Mouse (Mus musculus): ENCODE data around the gene Mapk8. TPM values are rescaled to one million over a fixed set of nuclear protein-coding genes. Genes with fewer than 3 reads are reported as not detected.

The Mapk8 gene
- polyA plus RNA-seq, 1 experiment from 2014 or later = 24.5 TPM

GRCm38 (mm10) chr14:33373271-33373670 is 73.7 kb downstream of the Mapk8 start:
- Histone ChIP-seq H3K27ac (ENCODE audit: low read depth, low read length) (no peak overlapping the region), H3K27me3 (ENCODE audit: control insufficient read depth, insufficient read depth, low read length) (no peaks in the 10 kb centered on the region), H3K9me3 (ENCODE audit: control insufficient read depth, low read length) (no peaks in the 10 kb centered on the region), H3K36me3 (ENCODE audit: control insufficient read depth, insufficient read depth, low read length) (peaks cover 3% of the 10 kb centered on the region; the same call in 1 of the 2 replicates), H3K4me1 (ENCODE audit: control insufficient read depth, insufficient read depth, low read length) (peaks cover 12% of the 10 kb centered on the region; the same call in 1 of the 2 replicates), H3K4me2 (replicated peaks; ENCODE audit: low read depth, low read length) (no peak overlapping the region), H3K4me3 (ENCODE audit: low read length) (no peak overlapping the region), H3K9ac (ENCODE audit: low read depth, low read length) (no peak overlapping the region)
- 52% methylated on average over 1 of the region's 1 CpGs for whole genome bisulfite sequencing
- no peak for ATAC-seq (ENCODE audit: low FRiP score, low TSS enrichment)

- ATAC-seq (ENCODE audit: low FRiP score, low TSS enrichment) = peak; percentile 44; the same call in 1 of the 2 replicates
- WGBS = 12% methylated on average over 3 of the region's 3 CpGs
Observed at GRCm38 (mm10) chr14:33371248-33371647, 75.7 kb downstream of the Mapk8 start.

GRCm38 (mm10) chr14:33370056-33370455 is 76.9 kb downstream of the Mapk8 start:
- no peak overlapping the region; the same call in 1 of the 2 replicates for H3K4me3 ChIP-seq (ENCODE audit: low read length)
- H3K27ac ChIP-seq (ENCODE audit: low read depth, low read length) = no peak overlapping the region
- no peaks in the 10 kb centered on the region for H3K36me3 ChIP-seq (ENCODE audit: control insufficient read depth, insufficient read depth, low read length)
- H3K9me3 ChIP-seq (ENCODE audit: control insufficient read depth, low read length) = no peaks in the 10 kb centered on the region
- ATAC-seq (ENCODE audit: low FRiP score, low TSS enrichment) = peak; percentile 74
- H3K4me2 ChIP-seq (replicated peaks; ENCODE audit: low read depth, low read length) = peak overlapping the region; percentile 29
- WGBS = 7% methylated on average over 7 of the region's 7 CpGs
- no peaks in the 10 kb centered on the region for H3K27me3 ChIP-seq (ENCODE audit: control insufficient read depth, insufficient read depth, low read length)
- peaks cover 12% of the 10 kb centered on the region; the same call in 1 of the 2 replicates for H3K4me1 ChIP-seq (ENCODE audit: control insufficient read depth, insufficient read depth, low read length)
- no peak overlapping the region for H3K9ac ChIP-seq (ENCODE audit: low read depth, low read length)

More at GRCm38 (mm10) chr14:33371248-33371647, 75.7 kb downstream of the Mapk8 start:
- Histone ChIP-seq H3K9ac (ENCODE audit: low read depth, low read length) (no peak overlapping the region), H3K4me1 (ENCODE audit: control insufficient read depth, insufficient read depth, low read length) (peaks cover 12% of the 10 kb centered on the region; the same call in 1 of the 2 replicates), H3K27me3 (ENCODE audit: control insufficient read depth, insufficient read depth, low read length) (no peaks in the 10 kb centered on the region), H3K4me2 (replicated peaks; ENCODE audit: low read depth, low read length) (no peak overlapping the region), H3K36me3 (ENCODE audit: control insufficient read depth, insufficient read depth, low read length) (no peaks in the 10 kb centered on the region), H3K27ac (ENCODE audit: low read depth, low read length) (no peak overlapping the region), H3K4me3 (ENCODE audit: low read length) (no peak overlapping the region), H3K9me3 (ENCODE audit: control insufficient read depth, low read length) (no peaks in the 10 kb centered on the region)

GRCm38 (mm10) chr14:33369375-33369774 is 77.6 kb downstream of the Mapk8 start:
- Histone ChIP-seq H3K36me3 (ENCODE audit: control insufficient read depth, insufficient read depth, low read length) (no peaks in the 10 kb centered on the region), H3K4me2 (replicated peaks; ENCODE audit: low read depth, low read length) (no peak overlapping the region), H3K4me1 (ENCODE audit: control insufficient read depth, insufficient read depth, low read length) (peaks cover 12% of the 10 kb centered on the region; the same call in 1 of the 2 replicates), H3K4me3 (ENCODE audit: low read length) (no peak overlapping the region), H3K27me3 (ENCODE audit: control insufficient read depth, insufficient read depth, low read length) (no peaks in the 10 kb centered on the region), H3K27ac (ENCODE audit: low read depth, low read length) (no peak overlapping the region), H3K9me3 (ENCODE audit: control insufficient read depth, low read length) (no peaks in the 10 kb centered on the region), H3K9ac (ENCODE audit: low read depth, low read length) (no peak overlapping the region)
- ATAC-seq (ENCODE audit: low FRiP score, low TSS enrichment) = no peak
- 77% methylated on average over 12 of the region's 12 CpGs for WGBS

GRCm38 (mm10) chr14:33366891-33367777 is 79.8 kb downstream of the Mapk8 start:
- Histone ChIP-seq H3K27me3 (ENCODE audit: control insufficient read depth, insufficient read depth, low read length) (no peaks in the 10 kb centered on the region), H3K9me3 (ENCODE audit: control insufficient read depth, low read length) (no peaks in the 10 kb centered on the region), H3K9ac (ENCODE audit: low read depth, low read length) (no peak overlapping the region), H3K4me2 (replicated peaks; ENCODE audit: low read depth, low read length) (no peak overlapping the region; the same call in 1 of the 2 replicates), H3K27ac (ENCODE audit: low read depth, low read length) (no peak overlapping the region), H3K4me1 (ENCODE audit: control insufficient read depth, insufficient read depth, low read length) (peaks cover 22% of the 10 kb centered on the region; the same call in 1 of the 2 replicates), H3K36me3 (ENCODE audit: control insufficient read depth, insufficient read depth, low read length) (no peaks in the 10 kb centered on the region), H3K4me3 (ENCODE audit: low read length) (no peak overlapping the region)
- WGBS = 59% methylated on average over 30 of the region's 30 CpGs
- no peak for ATAC-seq (ENCODE audit: low FRiP score, low TSS enrichment)

GRCm38 (mm10) chr14:33364061-33364460 is 82.9 kb downstream of the Mapk8 start:
- Histone ChIP-seq H3K27me3 (ENCODE audit: control insufficient read depth, insufficient read depth, low read length) (no peaks in the 10 kb centered on the region), H3K4me2 (replicated peaks; ENCODE audit: low read depth, low read length) (no peak overlapping the region), H3K9ac (ENCODE audit: low read depth, low read length) (no peak overlapping the region), H3K4me1 (ENCODE audit: control insufficient read depth, insufficient read depth, low read length) (peaks cover 10% of the 10 kb centered on the region; the same call in 1 of the 2 replicates), H3K27ac (ENCODE audit: low read depth, low read length) (no peak overlapping the region), H3K4me3 (ENCODE audit: low read length) (no peak overlapping the region), H3K9me3 (ENCODE audit: control insufficient read depth, low read length) (no peaks in the 10 kb centered on the region), H3K36me3 (ENCODE audit: control insufficient read depth, insufficient read depth, low read length) (no peaks in the 10 kb centered on the region)
- ATAC-seq (ENCODE audit: low FRiP score, low TSS enrichment) = no peak
- 88% methylated on average over 2 of the region's 2 CpGs for WGBS

- Histone ChIP-seq H3K27ac (ENCODE audit: low read depth, low read length) (no peak overlapping the region), H3K27me3 (ENCODE audit: control insufficient read depth, insufficient read depth, low read length) (no peaks in the 10 kb centered on the region), H3K9ac (ENCODE audit: low read depth, low read length) (no peak overlapping the region), H3K36me3 (ENCODE audit: control insufficient read depth, insufficient read depth, low read length) (no peaks in the 10 kb centered on the region), H3K4me1 (ENCODE audit: control insufficient read depth, insufficient read depth, low read length) (peaks cover 10% of the 10 kb centered on the region; the same call in 1 of the 2 replicates), H3K4me2 (replicated peaks; ENCODE audit: low read depth, low read length) (no peak overlapping the region), H3K4me3 (ENCODE audit: low read length) (no peak overlapping the region), H3K9me3 (ENCODE audit: control insufficient read depth, low read length) (no peaks in the 10 kb centered on the region)
- no peak for ATAC-seq (ENCODE audit: low FRiP score, low TSS enrichment)
- 80% methylated on average over 5 of the region's 5 CpGs for WGBS
Observed at GRCm38 (mm10) chr14:33363611-33364010, 83.3 kb downstream of the Mapk8 start.

- WGBS = 15% methylated on average over 10 of the region's 10 CpGs
- Histone ChIP-seq H3K36me3 (ENCODE audit: control insufficient read depth, insufficient read depth, low read length) (no peaks in the 10 kb centered on the region), H3K4me1 (ENCODE audit: control insufficient read depth, insufficient read depth, low read length) (peaks cover 10% of the 10 kb centered on the region; the same call in 1 of the 2 replicates), H3K27me3 (ENCODE audit: control insufficient read depth, insufficient read depth, low read length) (no peaks in the 10 kb centered on the region), H3K4me2 (replicated peaks; ENCODE audit: low read depth, low read length) (no peak overlapping the region; the same call in 1 of the 2 replicates), H3K9ac (ENCODE audit: low read depth, low read length) (no peak overlapping the region), H3K27ac (ENCODE audit: low read depth, low read length) (no peak overlapping the region), H3K4me3 (ENCODE audit: low read length) (no peak overlapping the region), H3K9me3 (ENCODE audit: control insufficient read depth, low read length) (no peaks in the 10 kb centered on the region)
- no peak for ATAC-seq (ENCODE audit: low FRiP score, low TSS enrichment)
Observed at GRCm38 (mm10) chr14:33362807-33363206, 84.2 kb downstream of the Mapk8 start.

GRCm38 (mm10) chr14:33362122-33362521 is 84.8 kb downstream of the Mapk8 start:
- Histone ChIP-seq H3K4me1 (ENCODE audit: control insufficient read depth, insufficient read depth, low read length) (peaks cover 15% of the 10 kb centered on the region; the same call in 1 of the 2 replicates), H3K9ac (ENCODE audit: low read depth, low read length) (no peak overlapping the region), H3K9me3 (ENCODE audit: control insufficient read depth, low read length) (no peaks in the 10 kb centered on the region), H3K4me3 (ENCODE audit: low read length) (no peak overlapping the region), H3K27me3 (ENCODE audit: control insufficient read depth, insufficient read depth, low read length) (no peaks in the 10 kb centered on the region), H3K36me3 (ENCODE audit: control insufficient read depth, insufficient read depth, low read length) (no peaks in the 10 kb centered on the region), H3K4me2 (replicated peaks; ENCODE audit: low read depth, low read length) (no peak overlapping the region), H3K27ac (ENCODE audit: low read depth, low read length) (no peak overlapping the region)
- no peak for ATAC-seq (ENCODE audit: low FRiP score, low TSS enrichment)
- WGBS = 56% methylated on average over 14 of the region's 14 CpGs

Data from kidney, embryonic 14.5 days (tissue).